Mouse (Mus musculus) limb, embryonic 13.5 days (tissue): ENCODE measurements around the gene 4930451I11Rik. TPM values are rescaled to one million over a fixed set of nuclear protein-coding genes. Genes with fewer than 3 reads are reported as not detected.

Experiments used
- ATAC-seq: fragments of 200-750 bp; cut with Nextera tagmentation; 2 replicates; pipeline ENCODE4 v1.8.0; 2017; ENCODE audit warnings: low read depth, moderate number of reproducible peaks, moderate TSS enrichment; ENCODE audit not compliant: low FRiP score
- H3K27ac ChIP-seq: fragments of 300-500 bp; sonication (generic); 2 replicates; pipeline ENCODE4 v1.5.1; 2015; ENCODE audit warnings: inconsistent platforms, mild to moderate bottlenecking, moderate library complexity
- H3K27me3 ChIP-seq: fragments of 300-500 bp; sonication (generic); 2 replicates; pipeline ENCODE4 v1.6.1; 2015; ENCODE audit warnings: mild to moderate bottlenecking, inconsistent platforms
- H3K36me3 ChIP-seq: fragments of 300-500 bp; sonication (generic); 2 replicates; pipeline ENCODE4 v1.6.1; 2015; ENCODE audit warnings: inconsistent platforms, mild to moderate bottlenecking, moderate library complexity
- H3K4me1 ChIP-seq: fragments of 300-500 bp; sonication (generic); 2 replicates; pipeline ENCODE4 v1.6.1; 2015; ENCODE audit warnings: inconsistent platforms
- H3K4me2 ChIP-seq: fragments of 300-500 bp; sonication (generic); replicated peaks from 2 replicates; pipeline ENCODE4 v1.6.1; 2015; ENCODE audit warnings: inconsistent platforms, mild to moderate bottlenecking, moderate library complexity
- H3K4me3 ChIP-seq: fragments of 300-500 bp; sonication (generic); 2 replicates; pipeline ENCODE4 v1.5.1; 2015; ENCODE audit warnings: moderate library complexity, mild to moderate bottlenecking, inconsistent platforms
- H3K9ac ChIP-seq: fragments of 300-500 bp; sonication (generic); 2 replicates; pipeline ENCODE4 v1.6.1; 2015; ENCODE audit warnings: mild to moderate bottlenecking, inconsistent platforms
- H3K9me3 ChIP-seq: fragments of 300-500 bp; sonication (generic); 2 replicates; pipeline ENCODE4 v1.6.1; 2016; ENCODE audit warnings: inconsistent platforms
- WGBS: fragments of 180-500 bp; shearing (Covaris S2); methylation state at CpG from one replicate; pipeline ENCODE4 v1.1.7; 2015; 5-methylcytosine and 5-hydroxymethylcytosine counted together
- polyA plus RNA-seq: library from polyadenylated mRNA; unstranded; fragments of >200 nt; fragmentation: Nextera tagmentation; extraction: Ambion mirVana; gene quantifications from 2 replicates; pipeline ENCODE4 v1.2.1, GENCODE M21; 2015

4930451I11Rik gene
- polyA plus RNA-seq, 1 experiment from 2014 or later: not detected

GRCm38 (mm10) chr7:126798127-126799049 is 33.1 kb downstream of the 4930451I11Rik start:
- H3K4me1 ChIP-seq: peaks cover 40% of the 10 kb centered on the region
- ATAC-seq: no peak
- H3K4me2 ChIP-seq: peak overlapping the region; percentile 91
- WGBS: 1% methylated on average over 40 of the region's 40 CpGs
- no peaks in the 10 kb centered on the region for H3K27me3 ChIP-seq
- H3K9me3 ChIP-seq: no peaks in the 10 kb centered on the region
- peak overlapping the region; percentile 87 for H3K4me3 ChIP-seq
- peak overlapping the region; percentile 94 for H3K27ac ChIP-seq
- peaks cover 47% of the 10 kb centered on the region for H3K36me3 ChIP-seq
- H3K9ac ChIP-seq: peak overlapping the region; percentile 91

- peak within 1 kb of the TSS; percentile 91 for H3K4me2 ChIP-seq
- no peak for ATAC-seq
- H3K4me1 ChIP-seq: peaks cover 47% of the 10 kb centered on the region
- H3K4me3 ChIP-seq: peak within 1 kb of the TSS; percentile 87
- no peaks in the 10 kb centered on the region for H3K9me3 ChIP-seq
- peak within 1 kb of the TSS; percentile 94 for H3K27ac ChIP-seq
- no peaks in the 10 kb centered on the region for H3K27me3 ChIP-seq
- H3K9ac ChIP-seq: peak within 1 kb of the TSS; percentile 91
- WGBS: 35% methylated on average over 21 of the region's 21 CpGs
- peaks cover 43% of the 10 kb centered on the region for H3K36me3 ChIP-seq
Measured at GRCm38 (mm10) chr7:126797411-126798126, 33.9 kb downstream of the 4930451I11Rik start, which contains the start of gene Fam57b. Gene Fam57b, plus strand, starts transcription at chr7:126797668.

GRCm38 (mm10) chr7:126796350-126796932 is 35.0 kb downstream of the 4930451I11Rik start:
- Histone ChIP-seq H3K4me2 (peak overlapping the region; percentile 91), H3K9ac (0 out of 2 replicates have a peak overlapping the region, but pooled peaks have one; percentile 8), H3K4me1 (peaks cover 47% of the 10 kb centered on the region), H3K4me3 (peak overlapping the region; percentile 87), H3K27ac (no peak overlapping the region), H3K9me3 (no peaks in the 10 kb centered on the region), H3K27me3 (no peaks in the 10 kb centered on the region), H3K36me3 (peaks cover 38% of the 10 kb centered on the region)
- WGBS: 79% methylated on average over 8 of the region's 8 CpGs
- ATAC-seq: no peak

- WGBS: 85% methylated on average over 16 of the region's 16 CpGs
- no peak for ATAC-seq
- Histone ChIP-seq H3K27ac (no peak overlapping the region), H3K4me1 (peaks cover 47% of the 10 kb centered on the region), H3K4me3 (no peak overlapping the region), H3K36me3 (peaks cover 38% of the 10 kb centered on the region), H3K27me3 (no peaks in the 10 kb centered on the region), H3K9me3 (no peaks in the 10 kb centered on the region), H3K9ac (no peak overlapping the region), H3K4me2 (0 out of 2 replicates have a peak overlapping the region, but pooled peaks have one; percentile 91)
Measured at GRCm38 (mm10) chr7:126795387-126796317, 35.8 kb downstream of the 4930451I11Rik start.

- Histone ChIP-seq H3K4me2 (no peak overlapping the region), H3K27ac (no peak overlapping the region), H3K9ac (no peak overlapping the region), H3K4me1 (peaks cover 46% of the 10 kb centered on the region), H3K9me3 (no peaks in the 10 kb centered on the region), H3K4me3 (no peak overlapping the region), H3K27me3 (no peaks in the 10 kb centered on the region), H3K36me3 (peaks cover 49% of the 10 kb centered on the region)
- no peak for ATAC-seq
- 70% methylated on average over 4 of the region's 4 CpGs for WGBS
Measured at GRCm38 (mm10) chr7:126794271-126794605, 37.2 kb downstream of the 4930451I11Rik start.

- no peaks in the 10 kb centered on the region for H3K9me3 ChIP-seq
- ATAC-seq: no peak
- no peak overlapping the region for H3K27ac ChIP-seq
- H3K27me3 ChIP-seq: no peaks in the 10 kb centered on the region
- H3K4me1 ChIP-seq: peaks cover 46% of the 10 kb centered on the region
- no peak overlapping the region for H3K4me2 ChIP-seq
- 72% methylated on average over 4 of the region's 4 CpGs for WGBS
- H3K4me3 ChIP-seq: peak overlapping the region; percentile 94; the same call in 1 of the 2 replicates
- H3K9ac ChIP-seq: no peak overlapping the region
- peaks cover 55% of the 10 kb centered on the region for H3K36me3 ChIP-seq
Measured at GRCm38 (mm10) chr7:126793456-126794270, 37.8 kb downstream of the 4930451I11Rik start.

- peaks cover 63% of the 10 kb centered on the region for H3K36me3 ChIP-seq
- H3K4me1 ChIP-seq: peaks cover 41% of the 10 kb centered on the region
- 26% methylated on average over 11 of the region's 11 CpGs for WGBS
Measured at GRCm38 (mm10) chr7:126792721-126793443, 38.6 kb downstream of the 4930451I11Rik start.

GRCm38 (mm10) chr7:126791851-126792720 is 39.4 kb downstream of the 4930451I11Rik start, which contains the start of gene Ppp4c:
Gene Ppp4c, minus strand, starts transcription at chr7:126792496.
- Histone ChIP-seq H3K27ac (peak within 1 kb of the TSS; percentile 96), H3K36me3 (peaks cover 65% of the 10 kb centered on the region), H3K9me3 (no peaks in the 10 kb centered on the region), H3K27me3 (no peaks in the 10 kb centered on the region), H3K9ac (peak within 1 kb of the TSS; percentile 97), H3K4me1 (peaks cover 33% of the 10 kb centered on the region), H3K4me3 (peak within 1 kb of the TSS; percentile 94), H3K4me2 (peak within 1 kb of the TSS; percentile 77)
- peak; percentile 94 for ATAC-seq
- WGBS: under 1% methylated on average over 66 of the region's 83 CpGs

More at GRCm38 (mm10) chr7:126792721-126793443, 38.6 kb downstream of the 4930451I11Rik start:
- peak overlapping the region; percentile 77 for H3K4me2 ChIP-seq
- peak overlapping the region; percentile 54 for H3K9ac ChIP-seq
- ATAC-seq: peak; percentile 6; the same call in 1 of the 2 replicates
- H3K27ac ChIP-seq: peak overlapping the region; percentile 96
- no peaks in the 10 kb centered on the region for H3K9me3 ChIP-seq
- no peaks in the 10 kb centered on the region for H3K27me3 ChIP-seq
- peak overlapping the region; percentile 94 for H3K4me3 ChIP-seq

GRCm38 (mm10) chr7:126789141-126789540 is 42.3 kb downstream of the 4930451I11Rik start:
- Histone ChIP-seq H3K27ac (no peak overlapping the region), H3K4me3 (no peak overlapping the region), H3K27me3 (no peaks in the 10 kb centered on the region), H3K4me2 (no peak overlapping the region), H3K9me3 (no peaks in the 10 kb centered on the region), H3K4me1 (peaks cover 23% of the 10 kb centered on the region), H3K36me3 (peaks cover 65% of the 10 kb centered on the region), H3K9ac (no peak overlapping the region)
- 86% methylated on average over 4 of the region's 4 CpGs for WGBS
- ATAC-seq: no peak
